Mouse (Mus musculus) monocyte, adult 2 months (primary cell): Measurements from ENCODE around the gene Ppme1.

Experiments used
- DNase-seq, 2 experiments: peaks; one replicate each; pipeline ENCODE4 v3.0.0; 2022; ENCODE audit warnings: low spot score in 2 of 2, low read depth in 1 of 2

The Ppme1 gene

DNA sequence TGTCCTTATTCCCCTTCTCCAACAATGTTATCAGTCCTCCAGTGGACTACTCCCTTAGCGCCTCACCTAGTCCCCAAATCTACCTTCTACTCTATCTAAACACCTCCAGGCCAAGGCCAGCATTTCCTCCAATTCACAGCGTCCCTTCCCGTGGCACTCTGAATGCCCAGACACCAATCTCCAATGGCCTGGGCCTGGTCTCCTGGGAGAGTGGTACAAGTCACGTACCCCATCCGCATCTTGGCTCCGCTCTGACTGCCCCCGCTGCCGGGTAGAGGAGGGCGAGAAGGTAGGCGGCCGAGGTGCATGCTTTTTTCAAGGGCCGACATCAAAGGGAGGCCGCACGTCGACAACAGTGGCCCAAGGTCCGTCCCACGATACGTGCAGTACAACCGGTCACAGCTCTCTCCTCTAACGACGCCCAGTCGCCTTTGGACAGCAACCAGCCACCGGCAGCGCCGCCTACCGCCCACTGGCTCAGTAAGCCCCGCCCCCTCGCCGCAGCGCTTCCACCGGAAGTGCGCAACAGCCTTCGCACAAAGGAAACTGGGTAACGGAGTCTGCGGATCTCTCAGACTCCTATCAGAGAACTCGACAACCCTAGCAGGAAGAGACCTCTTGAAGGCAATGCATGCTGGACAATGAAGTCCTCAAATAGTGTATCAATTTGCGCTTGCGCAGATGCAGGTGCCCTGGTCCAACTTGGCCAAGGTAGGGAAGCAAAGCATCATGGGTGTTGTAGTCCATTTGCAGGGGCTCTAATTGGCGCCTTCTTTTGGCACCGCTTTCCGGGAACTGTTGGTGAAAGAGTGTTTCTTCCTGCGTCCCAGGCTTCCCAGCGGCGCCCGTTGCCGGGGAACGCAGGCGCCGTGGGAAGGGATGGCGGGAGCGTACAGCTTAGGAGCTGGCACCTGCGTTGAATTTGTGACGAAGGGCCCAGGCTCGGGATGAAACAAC is at the start of gene Ppme1, which contains the start of gene C2cd3:
Ppme1 (minus strand) TSS at position 813 of the 957 bp plus-strand sequence.
C2cd3 (plus strand) TSS at position 739 of the 957 bp plus-strand sequence.
- peak; percentile 97 to 98 for DNase-seq

GRCm38 (mm10) chr7:100408684-100409083 is 36.6 kb upstream of the Ppme1 start:
- no peak for DNase-seq

DNA sequence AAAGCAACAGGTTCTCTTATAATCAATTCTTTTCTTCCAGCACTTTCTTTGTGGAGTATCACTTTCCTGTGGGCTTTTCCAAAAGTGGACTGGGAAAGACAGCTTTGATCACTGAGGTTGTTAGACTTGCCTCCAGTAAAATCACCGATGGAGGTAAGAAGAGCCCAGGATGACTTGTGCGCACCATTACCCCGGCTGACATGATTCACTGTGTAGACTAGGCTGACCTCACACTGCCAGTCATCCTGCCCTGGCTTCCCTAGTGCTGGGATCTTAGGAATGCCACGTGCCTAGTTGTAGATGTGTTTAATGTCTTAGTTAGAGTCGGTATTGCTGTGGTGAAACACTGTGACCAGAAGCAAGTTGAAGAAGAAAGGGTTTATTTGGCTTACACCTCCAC is 35.6 kb upstream of the Ppme1 start:
- DNase-seq: no peak

- DNase-seq: no peak
Observed at GRCm38 (mm10) chr7:100402715-100403114, 30.6 kb upstream of the Ppme1 start.

GRCm38 (mm10) chr7:100400899-100401539 is 28.9 kb upstream of the Ppme1 start:
- no peak for DNase-seq

GRCm38 (mm10) chr7:100399231-100399913 is 27.3 kb upstream of the Ppme1 start:
- no peak for DNase-seq

- no peak for DNase-seq
Observed at GRCm38 (mm10) chr7:100392265-100392664, 20.2 kb upstream of the Ppme1 start.

DNA sequence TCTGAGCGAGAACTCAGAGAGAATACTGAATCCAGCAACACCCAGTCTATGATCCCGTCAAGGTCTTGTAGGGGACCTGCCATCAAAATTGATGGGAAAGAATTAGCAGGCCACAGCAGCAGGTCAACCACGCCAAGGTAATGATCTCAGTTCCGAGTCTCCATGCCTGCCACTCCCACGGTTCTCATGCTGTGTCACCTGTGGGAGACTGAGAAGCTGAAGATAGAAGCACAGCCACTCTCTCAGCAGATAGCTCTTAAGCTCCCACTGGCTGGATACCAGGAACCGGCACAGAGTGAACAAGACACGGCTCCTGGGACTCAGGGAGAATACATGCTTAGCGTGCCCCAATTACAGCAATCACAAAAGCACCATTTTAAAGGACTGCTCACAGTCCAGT is 18.1 kb upstream of the Ppme1 start:
- DNase-seq: no peak

GRCm38 (mm10) chr7:100388174-100388573 is 16.1 kb upstream of the Ppme1 start:
- no peak for DNase-seq

DNA sequence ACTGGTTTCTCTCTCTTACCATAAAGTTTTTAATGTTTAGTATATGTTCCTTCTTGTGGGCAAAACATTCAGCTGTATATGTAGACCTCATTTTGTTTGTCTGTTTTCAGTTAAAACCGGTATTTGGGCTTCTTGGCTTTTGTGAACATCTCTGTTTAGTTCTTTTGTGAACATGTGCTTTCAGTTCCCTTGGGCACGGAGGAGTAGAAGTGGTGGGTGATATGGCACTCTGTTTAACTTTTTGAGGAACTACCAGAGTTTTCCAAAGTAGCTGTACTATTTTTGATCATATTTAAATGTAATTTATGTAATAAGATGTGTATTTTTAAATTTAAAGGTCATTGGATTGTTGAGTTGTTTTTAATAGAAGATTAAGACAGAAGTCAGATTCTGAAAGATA is 11.1 kb upstream of the Ppme1 start:
- DNase-seq: no peak

DNA sequence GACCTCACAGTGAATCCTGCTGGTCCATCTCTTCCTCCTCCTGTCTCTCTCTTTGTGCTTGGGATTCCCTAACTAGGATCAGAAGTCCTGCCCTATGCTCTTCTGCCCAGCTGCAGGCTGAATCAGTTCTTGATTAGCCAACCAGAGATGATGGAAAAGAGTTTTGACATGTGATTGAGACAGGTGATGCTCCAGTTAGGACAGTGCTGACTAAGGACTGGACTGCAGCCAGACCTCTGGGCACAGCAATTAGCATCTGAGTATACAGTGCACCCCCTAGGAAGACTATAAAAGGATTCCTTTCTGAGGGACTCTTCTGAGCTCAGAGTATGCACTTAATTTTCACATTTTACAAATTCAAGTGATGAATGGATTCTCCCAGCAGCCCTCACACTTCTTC is 9.1 kb upstream of the Ppme1 start:
- no peak for DNase-seq

DNA sequence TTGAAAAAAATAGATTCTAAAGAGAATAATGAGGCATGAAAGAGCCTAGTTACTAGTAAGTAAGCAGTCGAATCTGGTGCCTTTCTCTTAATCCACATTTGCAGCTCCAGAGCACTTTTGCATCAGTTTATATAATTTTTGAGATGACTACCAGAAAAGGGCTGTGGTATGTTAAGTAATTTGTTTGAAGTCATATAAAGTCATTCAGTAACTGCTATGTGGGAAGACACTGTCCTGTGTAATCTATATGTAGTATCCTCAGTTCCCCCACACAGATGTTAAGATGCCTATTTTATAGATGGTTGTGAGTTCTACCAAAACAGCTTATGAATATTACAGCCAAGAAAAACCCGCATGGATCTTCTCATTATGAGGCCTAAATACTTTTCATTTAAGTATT is 6.2 kb upstream of the Ppme1 start:
- DNase-seq: no peak

GRCm38 (mm10) chr7:100372452-100372980 is 409 bp upstream of the Ppme1 start:
- no peak for DNase-seq

- no peak for DNase-seq
Observed at GRCm38 (mm10) chr7:100364888-100365287, 7.2 kb downstream of the Ppme1 start.

DNA sequence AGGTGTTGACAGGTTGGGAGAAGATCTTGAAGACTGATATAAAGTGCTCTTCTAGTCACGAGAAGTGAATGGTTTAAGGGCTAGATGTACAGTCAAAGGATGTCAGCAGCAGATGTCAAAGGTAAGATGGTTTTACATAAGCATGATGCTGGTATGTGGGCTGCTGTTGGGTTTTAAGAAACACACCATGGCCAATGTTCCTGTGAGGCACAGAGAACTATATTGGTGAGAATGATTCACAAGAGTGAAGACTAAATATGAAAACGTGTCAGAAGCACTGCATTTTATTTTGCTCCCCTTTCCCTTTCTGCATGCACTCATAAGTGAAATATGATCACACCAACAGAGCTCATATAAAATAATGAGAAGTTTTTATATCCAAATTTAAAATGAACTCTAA is 8.9 kb downstream of the Ppme1 start:
- no peak for DNase-seq

DNA sequence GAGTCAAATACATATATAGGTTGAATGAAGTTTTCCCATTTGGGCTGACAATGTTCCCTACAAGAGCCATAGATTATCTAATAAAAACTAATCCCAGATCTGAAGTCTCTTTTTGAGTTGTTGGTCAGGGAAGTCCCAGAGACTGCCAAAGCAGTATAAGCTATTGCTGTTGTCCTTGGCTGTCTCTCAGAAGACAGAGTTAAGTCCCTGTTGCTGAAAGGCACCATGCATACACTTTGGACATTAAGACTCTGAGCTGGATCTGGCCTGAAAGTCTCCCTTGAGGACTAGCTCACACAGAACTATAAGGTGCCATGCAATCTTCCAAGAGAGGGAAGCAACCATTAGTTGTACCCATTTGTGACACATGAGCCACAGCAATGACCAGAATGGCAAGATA is 14.3 kb downstream of the Ppme1 start:
- no peak for DNase-seq

- no peak for DNase-seq
Observed at GRCm38 (mm10) chr7:100356768-100357167, 15.3 kb downstream of the Ppme1 start.

GRCm38 (mm10) chr7:100356324-100356723 is 15.8 kb downstream of the Ppme1 start:
- no peak for DNase-seq

GRCm38 (mm10) chr7:100354984-100355383 is 17.1 kb downstream of the Ppme1 start:
- DNase-seq: no peak

DNA sequence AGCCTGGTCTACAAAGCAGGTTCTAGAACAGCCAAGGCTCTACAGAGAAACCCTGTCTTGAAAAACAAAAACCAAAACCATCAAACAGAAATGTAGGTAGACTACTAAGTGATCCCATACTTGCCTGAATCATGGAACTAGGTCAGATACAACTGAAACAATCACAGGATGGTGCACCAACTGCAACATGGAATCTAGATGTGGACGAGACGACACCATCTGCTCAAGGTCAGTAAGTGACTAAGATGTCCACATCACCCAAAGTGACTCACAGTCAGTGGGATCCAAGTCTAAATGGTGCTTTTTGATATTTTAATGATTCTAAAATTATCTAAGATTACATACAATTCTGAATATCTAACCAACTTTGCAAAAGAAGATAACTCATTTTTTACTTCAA is 36.2 kb downstream of the Ppme1 start:
- DNase-seq: no peak

DNA sequence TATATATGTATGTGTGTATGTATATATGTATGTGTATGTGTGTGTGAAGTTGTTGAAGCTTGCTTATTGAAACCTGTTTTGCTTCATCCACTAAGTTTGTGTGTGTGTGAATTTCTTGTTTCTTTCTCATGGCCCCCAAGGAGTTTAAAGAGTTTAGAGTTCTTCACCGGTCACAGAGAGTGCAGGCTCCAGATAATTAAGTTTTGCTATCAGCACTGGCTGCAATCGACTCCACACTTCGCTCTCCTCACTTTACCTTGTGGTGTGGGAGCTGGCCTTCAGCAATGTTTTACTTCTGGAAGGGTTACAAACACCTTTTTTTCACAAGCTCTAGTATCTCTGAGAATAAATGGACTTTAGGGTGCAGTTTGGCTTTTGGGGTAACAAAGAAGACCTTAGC is 40.8 kb downstream of the Ppme1 start:
- DNase-seq: no peak
